Mouse (Mus musculus) MEL (cell line): ENCODE results near the gene Gm12394. TPM values are rescaled to one million over a fixed set of nuclear protein-coding genes. Genes with fewer than 3 reads are reported as not detected.
A peak's percentile ranks its signal among the peaks of the same experiment; 100 is the strongest.

Experiments
- DNase-seq: peaks from one replicate; pipeline ENCODE4 v3.0.0; 2011; ENCODE audit warnings: low read depth, low spot score
- H3K27ac ChIP-seq: 2 replicates; pipeline ENCODE4 v1.5.1; 2012; ENCODE audit warnings: low read depth, mild to moderate bottlenecking, control low read depth, low read length, moderate library complexity; ENCODE audit not compliant: control insufficient read depth
- H3K27me3 ChIP-seq, 2 experiments: fragments of 150-350 bp in 1 of 2; sonication (generic) in 1 of 2; 2 replicates each; pipeline ENCODE4 v1.6.1; 2012; ENCODE audit warnings: low read length in 2 of 2, mild to moderate bottlenecking in 2 of 2, improper control_type of control experiment in 1 of 2, moderate library complexity in 1 of 2; ENCODE audit not compliant: insufficient read depth in 2 of 2, control insufficient read depth in 1 of 2
- H3K36me3 ChIP-seq, 2 experiments: 2 replicates each; pipeline ENCODE4 v1.6.1; 2012 to 2014; ENCODE audit warnings: low read length in 2 of 2, improper control_type of control experiment in 1 of 2, inconsistent platforms in 1 of 2, mild to moderate bottlenecking in 1 of 2; ENCODE audit not compliant: insufficient read depth in 2 of 2, control insufficient read depth in 1 of 2
- H3K4me1 ChIP-seq, 2 experiments: fragments of 150-350 bp in 1 of 2; sonication (generic) in 1 of 2; 2 replicates each; pipeline ENCODE4 v1.6.1; 2012; ENCODE audit warnings: low read length in 2 of 2, improper control_type of control experiment in 1 of 2, mild to moderate bottlenecking in 1 of 2; ENCODE audit not compliant: insufficient read depth in 2 of 2, control insufficient read depth in 1 of 2
- H3K4me3 ChIP-seq, 2 experiments: fragments of 150-350 bp in 1 of 2; sonication (generic) in 1 of 2; 2 replicates each; pipeline ENCODE4 v1.5.1; 2012; ENCODE audit warnings: low read depth in 2 of 2, low read length in 2 of 2, mild to moderate bottlenecking in 2 of 2, moderate library complexity in 2 of 2, control low read depth in 1 of 2, improper control_type of control experiment in 1 of 2; ENCODE audit not compliant: control insufficient read depth in 1 of 2, insufficient read depth in 1 of 2
- H3K79me2 ChIP-seq: 2 replicates; pipeline ENCODE4 v1.6.1; 2012; ENCODE audit warnings: mild to moderate bottlenecking, low read length, moderate library complexity; ENCODE audit not compliant: control insufficient read depth, poor library complexity, insufficient read depth
- H3K9ac ChIP-seq: 2 replicates; pipeline ENCODE4 v1.6.1; 2012; ENCODE audit warnings: low read depth, mild to moderate bottlenecking, control low read depth, low read length, moderate library complexity; ENCODE audit not compliant: control insufficient read depth, poor library complexity, severe bottlenecking
- H3K9me3 ChIP-seq: fragments of 150-350 bp; sonication (generic); replicated peaks from 2 replicates; pipeline ENCODE4 v1.6.1; 2012; ENCODE audit warnings: mild to moderate bottlenecking, low read length, improper control_type of control experiment, moderate library complexity; ENCODE audit not compliant: insufficient read depth
- CHD1 ChIP-seq: IDR thresholded peaks from 2 replicates; pipeline ENCODE4 v1.6.1; 2012; ENCODE audit warnings: low read depth, mild to moderate bottlenecking, inconsistent platforms, low read length, improper control_type of control experiment
- ELF1 ChIP-seq: IDR thresholded peaks from 2 replicates; pipeline ENCODE4 v1.6.1; 2014; ENCODE audit warnings: low read depth, mild to moderate bottlenecking, inconsistent platforms, low read length, improper control_type of control experiment, moderate library complexity
- EP300 ChIP-seq, 2 experiments: IDR thresholded peaks; 2 replicates each; pipeline ENCODE4 v1.6.1; 2011; ENCODE audit warnings: improper control_type of control experiment in 2 of 2, low read length in 2 of 2, low read depth in 1 of 2, mild to moderate bottlenecking in 1 of 2
- GATA1 ChIP-seq: IDR thresholded peaks from 2 replicates; pipeline ENCODE4 v1.6.1; 2011; ENCODE audit warnings: low read depth, low read length, improper control_type of control experiment
- JUND ChIP-seq: IDR thresholded peaks from 2 replicates; pipeline ENCODE4 v1.6.1; 2011; ENCODE audit warnings: low read depth, mild to moderate bottlenecking, improper control_type of control experiment, low read length
- KAT2A ChIP-seq: conservative IDR thresholded peaks from 2 replicates; pipeline ENCODE4 v1.6.1; 2012; ENCODE audit warnings: low read depth, low read length, improper control_type of control experiment, inconsistent platforms
- MAFK ChIP-seq: IDR thresholded peaks from 2 replicates; pipeline ENCODE4 v1.6.1; 2011; ENCODE audit warnings: low read depth, mild to moderate bottlenecking, low read length, improper control_type of control experiment, borderline replicate concordance
- MAX ChIP-seq: IDR thresholded peaks from 2 replicates; pipeline ENCODE4 v1.6.1; 2011; ENCODE audit warnings: low read length, improper control_type of control experiment
- MYB ChIP-seq: IDR thresholded peaks from 2 replicates; pipeline ENCODE4 v1.6.1; 2011; ENCODE audit warnings: mild to moderate bottlenecking, low read depth, low read length, improper control_type of control experiment
- MYC ChIP-seq: IDR thresholded peaks from 2 replicates; pipeline ENCODE4 v1.6.1; 2011; ENCODE audit warnings: low read depth, mild to moderate bottlenecking, low read length, improper control_type of control experiment, moderate library complexity
- NELFE ChIP-seq: IDR thresholded peaks from 2 replicates; pipeline ENCODE4 v1.6.1; 2011; ENCODE audit warnings: low read depth, low read length, improper control_type of control experiment
- POLR2A ChIP-seq, 2 experiments: IDR thresholded peaks; 2 replicates each; pipeline ENCODE4 v1.6.1; 2011 to 2012; ENCODE audit warnings: low read length in 2 of 2, mild to moderate bottlenecking in 2 of 2, control low read depth in 1 of 2, improper control_type of control experiment in 1 of 2, low read depth in 1 of 2, moderate library complexity in 1 of 2; ENCODE audit not compliant: control insufficient read depth in 1 of 2, insufficient read depth in 1 of 2, poor library complexity in 1 of 2
- POLR2AphosphoS2 ChIP-seq: IDR thresholded peaks from 2 replicates; pipeline ENCODE4 v1.6.1; 2011; ENCODE audit warnings: low read length, improper control_type of control experiment
- SIN3A ChIP-seq: IDR thresholded peaks from 2 replicates; pipeline ENCODE4 v1.6.1; 2012; ENCODE audit warnings: low read length, improper control_type of control experiment, inconsistent platforms
- TBP ChIP-seq: IDR thresholded peaks from 2 replicates; pipeline ENCODE4 v1.8.0; 2011; ENCODE audit warnings: low read depth, low read length, improper control_type of control experiment
- TCF12 ChIP-seq: IDR thresholded peaks from 2 replicates; pipeline ENCODE4 v1.6.1; 2014; ENCODE audit warnings: low read depth, mild to moderate bottlenecking, inconsistent platforms, low read length, improper control_type of control experiment, moderate library complexity
- UBTF ChIP-seq: IDR thresholded peaks from 2 replicates; pipeline ENCODE4 v1.6.1; 2012; ENCODE audit warnings: low read depth, mild to moderate bottlenecking, inconsistent platforms, low read length, improper control_type of control experiment, moderate library complexity, borderline replicate concordance; ENCODE audit not compliant: insufficient read depth
- ZMIZ1 ChIP-seq: IDR thresholded peaks from 2 replicates; pipeline ENCODE4 v1.6.1; 2012; ENCODE audit warnings: low read depth, mild to moderate bottlenecking, inconsistent platforms, low read length, improper control_type of control experiment, moderate library complexity
- polyA plus RNA-seq, 2 experiments: library from polyadenylated mRNA; stranded (reverse) in 1 of 2; unstranded in 1 of 2; fragments of >175 nt in 1 of 2; fragments of >200 nt in 1 of 2; gene quantifications; 2 replicates each; pipeline versions ENCODE4 v1.2.1 to v1.2.4; 2012; ENCODE audit warnings: low replicate concordance in 2 of 2, low read depth in 1 of 2; ENCODE audit not compliant: insufficient read length in 2 of 2, insufficient read depth in 1 of 2, missing spikeins in 1 of 2
- total RNA-seq: library from RNA; depleted of rRNA; stranded (reverse); fragments of 300-350 nt; gene quantifications from 2 replicates; pipeline ENCODE4 v1.2.3, GENCODE M21; 2012

The Gm12394 gene
- total and polyA plus RNA-seq, 3 experiments: 0.10 TPM; not detected in 2

- H3K4me1 ChIP-seq: no peaks in the 10 kb centered on the region; a peak in 1 of 4 replicates
- H3K27me3 ChIP-seq: no peaks in the 10 kb centered on the region
- H3K9ac ChIP-seq: no peak within 1 kb of the TSS
- no peak within 1 kb of the TSS for H3K4me3 ChIP-seq
- H3K27ac ChIP-seq: no peak within 1 kb of the TSS
- H3K36me3 ChIP-seq: no peaks in the 10 kb centered on the region
- H3K79me2 ChIP-seq: no peaks in the 10 kb centered on the region
- no peaks in the 10 kb centered on the region for H3K9me3 ChIP-seq
- TF ChIP-seq MAX (no peak), MYC (no peak), CHD1 (no peak), UBTF (no peak), ELF1 (no peak), JUND (no peak), NELFE (no peak), MYB (no peak), GATA1 (no peak), MAFK (no peak), ZMIZ1 (no peak), POLR2AphosphoS2 (no peak)
- peak; percentile 1 for DNase-seq
Measured at GRCm38 (mm10) chr4:42874134-42874533, 17.6 kb upstream of the Gm12394 start, which contains the start of gene Fam205c. Gene Fam205c (minus strand): TSS chr4:42874234.

- no peaks in the 10 kb centered on the region for H3K9me3 ChIP-seq
- no peaks in the 10 kb centered on the region for H3K27me3 ChIP-seq
- TF ChIP-seq MYB (no peak), GATA1 (no peak), POLR2A (IDR thresholded peaks at IDR 0.05; ENCODE audit: control insufficient read depth in 1 of 2, insufficient read depth in 1 of 2, low read depth in 1 of 2, low read length in 2 of 2, poor library complexity in 1 of 2) (no peak), CHD1 (no peak), MYC (no peak), TBP (no peak), TCF12 (no peak), KAT2A (no peak), EP300 (IDR thresholded peaks at IDR 0.05; ENCODE audit: low read depth in 1 of 2, low read length in 2 of 2) (no peak), SIN3A (no peak)
- TF ChIP-seq, all 39 proteins: peak for 0
- peak; percentile 1 for DNase-seq
- H3K9ac ChIP-seq: no peak overlapping the region
- H3K4me1 ChIP-seq: no peaks in the 10 kb centered on the region; a peak in 1 of 4 replicates
- H3K79me2 ChIP-seq: no peaks in the 10 kb centered on the region
- no peak overlapping the region for H3K27ac ChIP-seq
- H3K4me3 ChIP-seq: no peak overlapping the region
- H3K36me3 ChIP-seq: no peaks in the 10 kb centered on the region
Measured at GRCm38 (mm10) chr4:42872746-42873435, 16.3 kb upstream of the Gm12394 start.
